Comparison of ENCODE assay signal across 9 mouse cellular contexts in genomic region chr7:102506848-102507247, GRCm38 (mm10). TPM values are rescaled to one million over a fixed set of nuclear protein-coding genes. Genes with fewer than 3 reads are reported as not detected.
A peak's percentile ranks its signal among the peaks of the same experiment; 100 is the strongest.
DNase-seq lines count a peak whose midpoint lies in the region; ATAC-seq and TF ChIP-seq lines count a peak whose summit lies in the region.
"Had no signal": no experiment of that assay in that cellular context is flagged by ENCODE, and none has a peak within 500 bp of the region (broad histone marks: within the 10 kb centered on the region; RNA-seq: fewer than 3 reads in every experiment).

No protein-coding gene starts in this region.

- no peak overlapping the region for H3K4me3 ChIP-seq in cerebellum, adult 2 months (replicated peaks; ENCODE audit: insufficient read depth, low read depth, low read length)
- H3K4me3 ChIP-seq in hindbrain, embryonic 14.5 days (replicated peaks; ENCODE audit: low read length): no peak overlapping the region
- H3K4me3 ChIP-seq: megakaryocyte, embryonic 14.5 days had no signal

- H3K4me1 ChIP-seq in cerebellum, adult 2 months (ENCODE audit: control insufficient read depth, insufficient read depth, low read length): peaks cover under 1% of the 10 kb centered on the region; the same call in 1 of the 2 replicates
- H3K4me1 ChIP-seq in hindbrain, embryonic 14.5 days (replicated peaks; ENCODE audit: control insufficient read depth, insufficient read depth, low read length): no peaks in the 10 kb centered on the region

- H3K9ac ChIP-seq in hindbrain, embryonic 14.5 days: no peak overlapping the region

- H3K27me3 ChIP-seq in cerebellum, adult 2 months (ENCODE audit: control insufficient read depth, insufficient read depth, low read length): no peaks in the 10 kb centered on the region
- 0 out of 2 replicates have a peak, but pooled peaks cover under 1% of the 10 kb centered on the region for H3K27me3 ChIP-seq in hindbrain, embryonic 14.5 days (ENCODE audit: control insufficient read depth, insufficient read depth, low read length)

- peak; percentile 76 for DNase-seq in MN1 (ENCODE audit: low spot score)
- DNase-seq in cerebellum, adult 2 months: peak; percentile 69 to 77
- peak; percentile 77 for DNase-seq in forelimb bud, embryonic 11.5 days (ENCODE audit: low read depth, low spot score)
- DNase-seq in hindbrain, embryonic 14.5 days (ENCODE audit: low spot score): peak; percentile 82
- DNase-seq in layer of hippocampus, postnatal 14 days (ENCODE audit: low spot score in 2 of 2): peak; percentile 81 to 84
- DNase-seq in lung, postnatal 14 days: peak; percentile 75
- peak; percentile 80 for DNase-seq in retina, postnatal 1 day
- DNase-seq in thymus, postnatal 36 days: peak; percentile 60 to 65

- H3K36me3 ChIP-seq in hindbrain, embryonic 14.5 days (replicated peaks; ENCODE audit: control insufficient read depth, insufficient read depth): no peaks in the 10 kb centered on the region

- WGBS in cerebellum, adult 2 months: 39% methylated on average over 3 of the region's 3 CpGs
- 48% methylated on average over 3 of the region's 3 CpGs for WGBS in hindbrain, embryonic 14.5 days

- no peak for TF ChIP-seq POLR2A in cerebellum, adult 2 months (IDR thresholded peaks at IDR 0.05; ENCODE audit: borderline replicate concordance, insufficient read depth, low read length)

- H3K27ac ChIP-seq in cerebellum, adult 2 months (ENCODE audit: insufficient read depth, low read length): no peak overlapping the region
- H3K27ac ChIP-seq in hindbrain, embryonic 14.5 days: no peak overlapping the region

- H3K9me3 ChIP-seq in hindbrain, embryonic 14.5 days (ENCODE audit: control insufficient read depth, low read length): no peaks in the 10 kb centered on the region
- H3K9me3 ChIP-seq: megakaryocyte, embryonic 14.5 days had no signal

- H3K4me2 ChIP-seq in hindbrain, embryonic 14.5 days (replicated peaks): no peak overlapping the region

- peak; percentile 81 for ATAC-seq in hindbrain, embryonic 14.5 days (ENCODE audit: low FRiP score)

- TF ChIP-seq CTCF in cerebellum, adult 2 months (IDR thresholded peaks at IDR 0.05; ENCODE audit: borderline replicate concordance, insufficient read depth, low read depth, low read length): peak; percentile 95

RNA-seq across cellular contexts. Expression of gene Olfr545, which starts 7.5 kb away (rescaled TPM):
- polyA plus RNA-seq in cerebellum, adult 2 months (2012; rRNA removed): not detected in 2 replicates
- polyA plus RNA-seq in hindbrain, embryonic 14.5 days (2014; fragmentation: Nextera tagmentation; extraction: Ambion mirVana): 0.17 and 0.23 TPM in 2 replicates
- not detected for total RNA-seq in layer of hippocampus, postnatal 14 days (2021)

RNA-seq across cellular contexts. Expression of gene Olfr544, which starts 18.7 kb away (rescaled TPM):
- not detected in 2 replicates for polyA plus RNA-seq in cerebellum, adult 2 months (2012; rRNA removed)
- 0.09 and 0.11 TPM in 2 replicates for polyA plus RNA-seq in hindbrain, embryonic 14.5 days (2014; fragmentation: Nextera tagmentation; extraction: Ambion mirVana)
- not detected for total RNA-seq in layer of hippocampus, postnatal 14 days (2021)

RNA-seq across cellular contexts. Expression of gene Olfr543, which starts 25.4 kb away (rescaled TPM):
- polyA plus RNA-seq in cerebellum, adult 2 months (2012; rRNA removed): not detected in 2 replicates
- polyA plus RNA-seq in hindbrain, embryonic 14.5 days (2014; fragmentation: Nextera tagmentation; extraction: Ambion mirVana): 0.18 and 0.39 TPM in 2 replicates
- total RNA-seq in layer of hippocampus, postnatal 14 days (2021): not detected

RNA-seq across cellular contexts. Expression of gene Olfr547, which starts 27.7 kb away (rescaled TPM):
- polyA plus RNA-seq in cerebellum, adult 2 months (2012; rRNA removed): not detected in 2 replicates
- not detected in 2 replicates for polyA plus RNA-seq in hindbrain, embryonic 14.5 days (2014; fragmentation: Nextera tagmentation; extraction: Ambion mirVana)
- not detected for total RNA-seq in layer of hippocampus, postnatal 14 days (2021)

RNA-seq across cellular contexts. Expression of gene Olfr548-ps1, which starts 33.8 kb away (rescaled TPM):
- not detected in 2 replicates for polyA plus RNA-seq in cerebellum, adult 2 months (2012; rRNA removed)
- not detected in 2 replicates for polyA plus RNA-seq in hindbrain, embryonic 14.5 days (2014; fragmentation: Nextera tagmentation; extraction: Ambion mirVana)
- not detected for total RNA-seq in layer of hippocampus, postnatal 14 days (2021)
